Mouse (Mus musculus) C2C12 (cell line): ENCODE results near the gene Phlda1.

Experiments used
- CTCF ChIP-seq: IDR thresholded peaks from one replicate; pipeline ENCODE4 v1.5.1; 2011; ENCODE audit not compliant: control insufficient read depth, insufficient read depth, insufficient read length
- USF1 ChIP-seq: IDR thresholded peaks from one replicate; pipeline ENCODE4 v1.6.1; 2011; ENCODE audit warnings: low read depth, mild to moderate bottlenecking, control low read depth, moderate library complexity

DNA sequence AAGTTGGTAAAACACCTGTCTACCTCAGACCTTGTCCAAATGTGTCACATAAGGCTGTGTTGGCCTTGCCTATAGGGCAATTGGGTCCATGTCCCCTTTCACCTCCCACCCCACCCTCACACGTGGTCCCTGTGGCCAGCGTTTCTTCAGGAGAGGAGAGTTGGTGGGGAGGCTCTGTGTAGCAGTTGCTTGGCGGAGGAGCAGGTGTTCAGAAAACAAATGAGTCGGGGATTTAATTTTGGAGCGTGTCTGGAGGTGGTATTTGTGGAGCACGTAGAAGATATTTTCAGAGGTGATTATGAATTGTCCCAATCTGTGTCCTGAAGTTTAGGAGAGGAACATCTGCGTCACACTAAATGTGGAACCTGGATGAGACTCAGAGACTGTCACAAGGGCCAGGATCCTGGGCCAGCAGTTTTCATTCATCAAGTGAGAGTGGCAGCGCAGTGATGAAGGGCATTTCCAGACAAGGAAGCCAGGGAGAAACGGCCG is 41.8 kb downstream of the Phlda1 start:
- TF ChIP-seq CTCF (no peak), USF1 (no peak)
